Mouse (Mus musculus): ENCODE data around the gene Spata20. TPM values are rescaled to one million over a fixed set of nuclear protein-coding genes. Genes with fewer than 3 reads are reported as not detected.

Gene Spata20
- polyA plus RNA-seq, 1 experiment from 2014 or later, result not detected

GRCm38 (mm10) chr11:94449239-94449638 is 36.7 kb downstream of the Spata20 start:
- H3K27me3 ChIP-seq (ENCODE audit: control insufficient read depth, insufficient read depth, low read depth, low read length), result no peaks in the 10 kb centered on the region; the same call in 1 of the 2 replicates
- H3K4me1 ChIP-seq (ENCODE audit: control insufficient read depth, low read depth, low read length), result no peaks in the 10 kb centered on the region
- H3K27ac ChIP-seq (ENCODE audit: low read length), result no peak overlapping the region
- no peak overlapping the region for H3K4me2 ChIP-seq (ENCODE audit: low read depth, low read length)
- WGBS (ENCODE audit: insufficient replicate concordance), result 60% methylated on average over 7 of the region's 8 CpGs
- H3K9ac ChIP-seq (ENCODE audit: low read depth, low read length), result no peak overlapping the region
- ATAC-seq (ENCODE audit: low read depth), result no peak
- H3K9me3 ChIP-seq (replicated peaks; ENCODE audit: control insufficient read depth, low read length), result no peaks in the 10 kb centered on the region
- no peaks in the 10 kb centered on the region for H3K36me3 ChIP-seq (ENCODE audit: control insufficient read depth, insufficient read depth)
- H3K4me3 ChIP-seq (ENCODE audit: low read depth, low read length), result no peak overlapping the region

- WGBS (ENCODE audit: insufficient replicate concordance), result 17% methylated on average over 3 of the region's 3 CpGs
- Histone ChIP-seq H3K4me1 (ENCODE audit: control insufficient read depth, low read depth, low read length) (no peaks in the 10 kb centered on the region), H3K4me2 (ENCODE audit: low read depth, low read length) (no peak overlapping the region), H3K27ac (ENCODE audit: low read length) (no peak overlapping the region), H3K9ac (ENCODE audit: low read depth, low read length) (no peak overlapping the region), H3K27me3 (ENCODE audit: control insufficient read depth, insufficient read depth, low read depth, low read length) (peaks cover 4% of the 10 kb centered on the region; the same call in 1 of the 2 replicates), H3K9me3 (replicated peaks; ENCODE audit: control insufficient read depth, low read length) (no peaks in the 10 kb centered on the region), H3K4me3 (ENCODE audit: low read depth, low read length) (no peak overlapping the region), H3K36me3 (ENCODE audit: control insufficient read depth, insufficient read depth) (no peaks in the 10 kb centered on the region)
- ATAC-seq (ENCODE audit: low read depth), result no peak
Measured at GRCm38 (mm10) chr11:94447017-94447416, 39.0 kb downstream of the Spata20 start.

DNA sequence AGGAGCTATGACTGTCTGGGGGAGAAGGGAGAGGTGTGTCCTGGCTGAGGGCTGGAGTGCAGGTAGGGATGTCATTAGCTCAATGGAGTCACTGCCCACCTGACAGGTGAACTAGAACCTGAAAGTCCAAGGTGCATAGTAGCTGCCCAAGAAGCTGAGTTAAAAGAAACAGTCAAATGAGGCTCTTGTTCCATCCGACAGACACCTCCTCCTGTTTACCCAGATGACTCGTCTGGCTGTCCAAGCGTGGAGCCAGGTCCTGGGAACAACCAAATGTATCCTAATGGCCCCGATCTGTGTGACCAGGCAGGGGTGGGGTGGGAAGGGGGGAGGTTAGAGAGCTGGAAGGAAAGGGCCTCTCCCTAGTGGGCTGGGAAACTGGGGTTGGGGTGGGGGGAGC is 40.7 kb downstream of the Spata20 start:
- no peaks in the 10 kb centered on the region for H3K9me3 ChIP-seq (replicated peaks; ENCODE audit: control insufficient read depth, low read length)

DNA sequence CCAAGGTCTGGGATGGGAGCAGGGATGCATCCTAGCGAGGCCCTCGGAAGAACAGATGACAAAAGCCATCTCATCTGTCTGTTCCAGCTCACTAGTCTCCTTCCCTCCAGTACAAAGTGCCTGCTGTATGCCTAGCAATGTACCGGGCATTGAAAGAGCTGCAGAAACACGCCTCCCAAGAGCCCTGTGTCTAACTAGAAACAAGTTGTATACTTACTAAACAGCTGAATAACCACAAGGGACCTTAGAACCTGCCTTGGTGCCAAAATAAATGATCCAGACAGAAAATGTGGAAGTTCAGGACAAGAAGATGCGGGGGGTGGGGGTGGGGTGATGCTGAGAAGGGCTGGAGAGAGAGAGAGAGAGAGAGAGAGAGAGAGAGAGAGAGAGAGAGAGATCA is 41.1 kb downstream of the Spata20 start:
- no peaks in the 10 kb centered on the region for H3K9me3 ChIP-seq (replicated peaks; ENCODE audit: control insufficient read depth, low read length)
- no peak for ATAC-seq (ENCODE audit: low read depth)
- H3K4me3 ChIP-seq (ENCODE audit: low read depth, low read length), result no peak overlapping the region
- peaks cover 4% of the 10 kb centered on the region; the same call in 1 of the 2 replicates for H3K27me3 ChIP-seq (ENCODE audit: control insufficient read depth, insufficient read depth, low read depth, low read length)
- no peaks in the 10 kb centered on the region for H3K36me3 ChIP-seq (ENCODE audit: control insufficient read depth, insufficient read depth)
- H3K9ac ChIP-seq (ENCODE audit: low read depth, low read length), result no peak overlapping the region
- no peak overlapping the region for H3K4me2 ChIP-seq (ENCODE audit: low read depth, low read length)
- no peaks in the 10 kb centered on the region for H3K4me1 ChIP-seq (ENCODE audit: control insufficient read depth, low read depth, low read length)
- WGBS (ENCODE audit: insufficient replicate concordance), result 64% methylated on average over 5 of the region's 5 CpGs
- no peak overlapping the region for H3K27ac ChIP-seq (ENCODE audit: low read length)

More for the DNA sequence above, 40.7 kb downstream of the Spata20 start:
- Histone ChIP-seq H3K9ac (ENCODE audit: low read depth, low read length) (no peak overlapping the region), H3K36me3 (ENCODE audit: control insufficient read depth, insufficient read depth) (no peaks in the 10 kb centered on the region), H3K4me2 (ENCODE audit: low read depth, low read length) (no peak overlapping the region), H3K4me3 (ENCODE audit: low read depth, low read length) (no peak overlapping the region), H3K4me1 (ENCODE audit: control insufficient read depth, low read depth, low read length) (no peaks in the 10 kb centered on the region), H3K27me3 (ENCODE audit: control insufficient read depth, insufficient read depth, low read depth, low read length) (peaks cover 4% of the 10 kb centered on the region; the same call in 1 of the 2 replicates), H3K27ac (ENCODE audit: low read length) (no peak overlapping the region)
- WGBS (ENCODE audit: insufficient replicate concordance), result 37% methylated on average over 4 of the region's 4 CpGs
- no peak for ATAC-seq (ENCODE audit: low read depth)

- Histone ChIP-seq H3K4me2 (ENCODE audit: low read depth, low read length) (no peak overlapping the region), H3K9ac (ENCODE audit: low read depth, low read length) (no peak overlapping the region), H3K27me3 (ENCODE audit: control insufficient read depth, insufficient read depth, low read depth, low read length) (peaks cover 4% of the 10 kb centered on the region; the same call in 1 of the 2 replicates), H3K27ac (ENCODE audit: low read length) (no peak overlapping the region), H3K9me3 (replicated peaks; ENCODE audit: control insufficient read depth, low read length) (no peaks in the 10 kb centered on the region), H3K4me3 (ENCODE audit: low read depth, low read length) (no peak overlapping the region), H3K4me1 (ENCODE audit: control insufficient read depth, low read depth, low read length) (no peaks in the 10 kb centered on the region), H3K36me3 (ENCODE audit: control insufficient read depth, insufficient read depth) (no peaks in the 10 kb centered on the region)
- WGBS (ENCODE audit: insufficient replicate concordance), result 65% methylated on average over 9 of the region's 9 CpGs
- no peak for ATAC-seq (ENCODE audit: low read depth)
Measured at GRCm38 (mm10) chr11:94441752-94442151, 44.2 kb downstream of the Spata20 start.

DNA sequence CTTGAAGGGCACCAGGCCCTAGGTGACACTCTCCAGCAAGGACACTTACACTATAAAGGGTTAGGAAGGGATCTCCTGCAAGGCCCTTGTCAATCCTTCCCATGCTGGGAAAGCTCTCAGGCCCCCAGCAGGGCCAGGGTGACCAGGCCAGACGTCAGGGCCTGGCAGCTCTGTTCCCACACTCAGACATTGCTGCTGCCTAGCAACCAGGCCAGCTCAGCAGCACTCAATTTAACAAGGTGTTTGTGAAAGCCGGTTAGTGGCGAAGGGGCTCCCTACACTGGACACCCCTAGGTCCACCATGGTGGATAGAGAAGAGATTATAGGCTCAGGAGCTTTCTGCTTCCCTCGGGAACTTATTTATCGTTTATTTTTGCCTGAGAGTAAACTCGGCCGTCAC is 44.9 kb downstream of the Spata20 start:
- Histone ChIP-seq H3K36me3 (ENCODE audit: control insufficient read depth, insufficient read depth) (no peaks in the 10 kb centered on the region), H3K9me3 (replicated peaks; ENCODE audit: control insufficient read depth, low read length) (no peaks in the 10 kb centered on the region), H3K27ac (ENCODE audit: low read length) (no peak overlapping the region), H3K27me3 (ENCODE audit: control insufficient read depth, insufficient read depth, low read depth, low read length) (peaks cover 4% of the 10 kb centered on the region; the same call in 1 of the 2 replicates), H3K4me1 (ENCODE audit: control insufficient read depth, low read depth, low read length) (no peaks in the 10 kb centered on the region), H3K9ac (ENCODE audit: low read depth, low read length) (no peak overlapping the region), H3K4me2 (ENCODE audit: low read depth, low read length) (no peak overlapping the region), H3K4me3 (ENCODE audit: low read depth, low read length) (no peak overlapping the region)
- 48% methylated on average over 7 of the region's 7 CpGs for WGBS (ENCODE audit: insufficient replicate concordance)
- ATAC-seq (ENCODE audit: low read depth), result no peak

GRCm38 (mm10) chr11:94440421-94440820 is 45.6 kb downstream of the Spata20 start:
- H3K9ac ChIP-seq (ENCODE audit: low read depth, low read length), result no peak overlapping the region
- 82% methylated on average over 6 of the region's 6 CpGs for whole genome bisulfite sequencing (ENCODE audit: insufficient replicate concordance)
- H3K4me1 ChIP-seq (ENCODE audit: control insufficient read depth, low read depth, low read length), result no peaks in the 10 kb centered on the region
- H3K36me3 ChIP-seq (ENCODE audit: control insufficient read depth, insufficient read depth), result no peaks in the 10 kb centered on the region
- no peaks in the 10 kb centered on the region for H3K9me3 ChIP-seq (replicated peaks; ENCODE audit: control insufficient read depth, low read length)
- no peak for ATAC-seq (ENCODE audit: low read depth)
- H3K27ac ChIP-seq (ENCODE audit: low read length), result no peak overlapping the region
- H3K4me2 ChIP-seq (ENCODE audit: low read depth, low read length), result no peak overlapping the region
- H3K27me3 ChIP-seq (ENCODE audit: control insufficient read depth, insufficient read depth, low read depth, low read length), result peaks cover 4% of the 10 kb centered on the region; the same call in 1 of the 2 replicates
- no peak overlapping the region for H3K4me3 ChIP-seq (ENCODE audit: low read depth, low read length)

- ATAC-seq (ENCODE audit: low read depth), result no peak
- H3K4me2 ChIP-seq (ENCODE audit: low read depth, low read length), result no peak overlapping the region
- H3K9me3 ChIP-seq (replicated peaks; ENCODE audit: control insufficient read depth, low read length), result no peaks in the 10 kb centered on the region
- no peak overlapping the region for H3K27ac ChIP-seq (ENCODE audit: low read length)
- peaks cover 19% of the 10 kb centered on the region for H3K27me3 ChIP-seq (ENCODE audit: control insufficient read depth, insufficient read depth, low read depth, low read length)
- H3K36me3 ChIP-seq (ENCODE audit: control insufficient read depth, insufficient read depth), result no peaks in the 10 kb centered on the region
- no peaks in the 10 kb centered on the region for H3K4me1 ChIP-seq (ENCODE audit: control insufficient read depth, low read depth, low read length)
- WGBS (ENCODE audit: insufficient replicate concordance), result 28% methylated on average over 9 of the region's 9 CpGs
- H3K4me3 ChIP-seq (ENCODE audit: low read depth, low read length), result no peak overlapping the region
- H3K9ac ChIP-seq (ENCODE audit: low read depth, low read length), result no peak overlapping the region
Measured at GRCm38 (mm10) chr11:94429011-94429651, 56.8 kb downstream of the Spata20 start.

Data from liver, embryonic 16.5 days (tissue).